Mouse (Mus musculus) neutrophil, adult 59 days (primary cell): ENCODE data around the gene Tbxa2r. TPM values are rescaled to one million over a fixed set of nuclear protein-coding genes. Genes with fewer than 3 reads are reported as not detected.

ENCODE experiments used
- total RNA-seq, 2 experiments: library from RNA; stranded (reverse); gene quantifications; 1 replicate in 1 of 2; 2 replicates in 1 of 2; pipeline ENCODE4 v1.2.4; 2023

Gene Tbxa2r
- total RNA-seq: under 1 TPM; 0.49 to 0.58 TPM

GRCm38 (mm10) chr10:81328386-81328785 is at the start of gene Tbxa2r:
Gene Tbxa2r, plus strand, starts transcription at chr10:81328731.

GRCm38 (mm10) chr10:81291511-81292104 is 36.9 kb upstream of the Tbxa2r start, which contains the start of gene Tjp3:
Gene Tjp3, minus strand, starts transcription at chr10:81291581.

GRCm38 (mm10) chr10:81292554-81293333 is 35.8 kb upstream of the Tbxa2r start, which contains the start of gene Pip5k1c:
Gene Pip5k1c, plus strand, starts transcription at chr10:81292963.

GRCm38 (mm10) chr10:81320550-81321347 is 7.8 kb upstream of the Tbxa2r start, which contains the start of gene Cactin:
Gene Cactin, plus strand, starts transcription at chr10:81321103.

GRCm38 (mm10) chr10:81342686-81343505 is 14.4 kb downstream of the Tbxa2r start, which contains the start of gene Gipc3:
Gene Gipc3, minus strand, starts transcription at chr10:81343266.

GRCm38 (mm10) chr10:81350351-81351063 is 22.0 kb downstream of the Tbxa2r start, which contains the start of gene Hmg20b:
Gene Hmg20b, minus strand, starts transcription at chr10:81350480.

GRCm38 (mm10) chr10:81356991-81357844 is 28.7 kb downstream of the Tbxa2r start, which contains the start of gene Mfsd12:
Gene Mfsd12, plus strand, starts transcription at chr10:81357491.

GRCm38 (mm10) chr10:81365672-81366476 is 37.3 kb downstream of the Tbxa2r start, which contains the start of gene 4930404N11Rik:
Gene 4930404N11Rik, minus strand, starts transcription at chr10:81365816.

GRCm38 (mm10) chr10:81377793-81378552 is 49.4 kb downstream of the Tbxa2r start, which contains the start of gene Fzr1:
Gene Fzr1, minus strand, starts transcription at chr10:81378516.

GRCm38 (mm10) chr10:81383802-81384604 is 55.5 kb downstream of the Tbxa2r start, which contains the start of the genes Dohh and Gm48551:
Gene Dohh, plus strand, starts transcription at chr10:81384428.
Gene Gm48551, plus strand, starts transcription at chr10:81384466.

Other genes starting within 250 kb of the Tbxa2r start
- 1 to 10 TPM in 1 of 2 experiments, under 1 TPM in 1; 0.64 to 1.2 TPM for gene Creb3l3, start 229.9 kb upstream of the Tbxa2r start, total RNA-seq
- gene Map2k2, start 222.8 kb upstream of the Tbxa2r start, total RNA-seq: 10 to 100 TPM; 84.3 to 89.6 TPM
- 10 to 100 TPM; 60.7 to 67.8 TPM for gene Zbtb7a, start 193.5 kb upstream of the Tbxa2r start, total RNA-seq
- gene Pias4, start 160.8 kb upstream of the Tbxa2r start, total RNA-seq: 10 to 100 TPM; 27.4 to 29.6 TPM
- 100 to 1,000 TPM; 738 to 811 TPM for gene Eef2, start 152.1 kb upstream of the Tbxa2r start, total RNA-seq
- gene Dapk3, start 145.7 kb upstream of the Tbxa2r start, total RNA-seq: 10 to 100 TPM; 26.7 to 27.9 TPM
- not detected for gene 4930442H23Rik, start 144.9 kb upstream of the Tbxa2r start, total RNA-seq
- not detected for gene Nmrk2, start 126.7 kb upstream of the Tbxa2r start, total RNA-seq
- not detected for gene Atcay, start 97.9 kb upstream of the Tbxa2r start, total RNA-seq
- gene Zfr2, start 95.6 kb upstream of the Tbxa2r start, total RNA-seq: 1 to 10 TPM in 1 of 2 experiments, under 1 TPM in 1; 0.24 to 1.1 TPM
- gene Matk, start 75.8 kb upstream of the Tbxa2r start, total RNA-seq: 10 to 100 TPM in 1 of 2 experiments, 1 to 10 TPM in 1; 5.1 to 10.3 TPM
- gene Mrpl54, start 61.8 kb upstream of the Tbxa2r start, total RNA-seq: 10 to 100 TPM; 33.8 to 41.6 TPM
- gene Apba3, start 61.8 kb upstream of the Tbxa2r start, total RNA-seq: 10 to 100 TPM; 26.1 to 28.4 TPM
- gene Tjp3, start 37.1 kb upstream of the Tbxa2r start, total RNA-seq: 1 to 10 TPM; 5.1 to 5.4 TPM
- 10 to 100 TPM; 92.2 TPM for gene Pip5k1c, start 35.8 kb upstream of the Tbxa2r start, total RNA-seq
- 10 to 100 TPM; 25.0 to 30.3 TPM for gene Cactin, start 7.6 kb upstream of the Tbxa2r start, total RNA-seq
- not detected for gene Gipc3, start 14.5 kb downstream of the Tbxa2r start, total RNA-seq
- gene Hmg20b, start 21.7 kb downstream of the Tbxa2r start, total RNA-seq: 10 to 100 TPM; 41.7 to 57.4 TPM
- gene Mfsd12, start 28.8 kb downstream of the Tbxa2r start, total RNA-seq: 10 to 100 TPM; 16.0 to 20.4 TPM
- 1 to 10 TPM; 4.5 to 5.1 TPM for gene 4930404N11Rik, start 37.1 kb downstream of the Tbxa2r start, total RNA-seq
- 10 to 100 TPM; 49.9 to 55.8 TPM for gene Fzr1, start 49.8 kb downstream of the Tbxa2r start, total RNA-seq
- gene Dohh, start 55.7 kb downstream of the Tbxa2r start, total RNA-seq: 10 to 100 TPM; 16.9 to 19.6 TPM
- gene Gm48551, start 55.7 kb downstream of the Tbxa2r start, total RNA-seq: 1 to 10 TPM in 1 of 2 experiments, under 1 TPM in 1; 0.35 to 1.0 TPM
- not detected for gene Gm48552, start 60.3 kb downstream of the Tbxa2r start, total RNA-seq
- 1 to 10 TPM; 5.6 to 9.3 TPM for gene Smim24, start 64.3 kb downstream of the Tbxa2r start, total RNA-seq
- 10 to 100 TPM; 59.7 to 65.2 TPM for gene Nfic, start 126.9 kb downstream of the Tbxa2r start, total RNA-seq
- under 1 TPM in 1 of 2 experiments, not detected in 1; 0.46 TPM for gene Celf5, start 154.0 kb downstream of the Tbxa2r start, total RNA-seq
- gene Ncln, start 167.7 kb downstream of the Tbxa2r start, total RNA-seq: 100 to 1,000 TPM; 112 to 133 TPM
- 10 to 100 TPM; 68.9 to 87.5 TPM for gene S1pr4, start 171.4 kb downstream of the Tbxa2r start, total RNA-seq
- 10 to 100 TPM; 36.8 to 37.6 TPM for gene Gna15, start 195.5 kb downstream of the Tbxa2r start, total RNA-seq
- gene Gna11, start 216.5 kb downstream of the Tbxa2r start, total RNA-seq: 10 to 100 TPM in 1 of 2 experiments, 1 to 10 TPM in 1; 9.7 to 13.9 TPM
- gene Aes, start 230.8 kb downstream of the Tbxa2r start, total RNA-seq: 100 to 1,000 TPM; 319 to 329 TPM
- 1 to 10 TPM; 1.1 to 1.9 TPM for gene Tle2, start 245.8 kb downstream of the Tbxa2r start, total RNA-seq